Mouse (Mus musculus) heart, adult 2 months (tissue): Measurements from ENCODE around the gene Tbxa2r.

Source experiments
- CTCF ChIP-seq: fragments of 200-600 bp; IDR thresholded peaks from 2 replicates; pipeline ENCODE4 v1.8.1; 2022; ENCODE audit warnings: antibody characterized with exemption, mild to moderate bottlenecking, moderate library complexity
- POLR2A ChIP-seq: fragments of 200-500 bp; IDR thresholded peaks from 2 replicates; pipeline ENCODE4 v1.6.1; 2011; ENCODE audit warnings: mild to moderate bottlenecking, low read depth, low read length, control low read depth; ENCODE audit not compliant: insufficient read depth

GRCm38 (mm10) chr10:81354738-81355477 lies 26.4 kb downstream of the Tbxa2r start:
- no peak for TF ChIP-seq POLR2A
- no peak for TF ChIP-seq CTCF
